In the genomic region with DNA sequence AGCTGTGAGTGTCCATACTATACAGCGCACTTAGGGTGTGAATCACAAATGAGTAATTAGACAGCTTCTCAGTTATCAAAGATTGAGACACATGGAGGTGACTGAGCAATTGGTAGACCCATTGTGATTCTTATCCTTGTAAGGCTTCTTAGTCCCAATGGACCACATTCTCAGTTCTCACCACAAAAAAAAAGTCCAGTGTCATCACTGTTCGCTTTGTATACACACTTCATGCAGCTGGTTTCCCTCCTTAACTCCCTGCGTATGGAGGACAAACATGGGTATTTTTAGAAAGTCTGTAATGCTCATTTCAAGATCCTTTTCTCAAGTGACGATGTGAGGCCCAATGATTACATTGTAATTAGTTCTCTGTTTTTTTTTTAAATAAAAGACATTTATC, we compare ENCODE assay signal across 16 mouse cellular contexts.
"Had no signal": no experiment of that assay in that cellular context is flagged by ENCODE, and none has a peak within 500 bp of the region (broad histone marks: within the 10 kb centered on the region; RNA-seq: fewer than 3 reads in every experiment).

No protein-coding gene starts in this region.

- H3K9me3 ChIP-seq: limb, embryonic 12.5 days; limb, embryonic 15.5 days; stomach, embryonic 15.5 days had no signal

- H3K4me3 ChIP-seq: limb, embryonic 12.5 days; limb, embryonic 15.5 days; stomach, embryonic 15.5 days had no signal

- H3K27ac ChIP-seq: kidney, postnatal 0 days; limb, embryonic 12.5 days; limb, embryonic 15.5 days; liver, embryonic 14.5 days; stomach, embryonic 15.5 days had no signal

- H3K4me1 ChIP-seq: limb, embryonic 12.5 days; stomach, embryonic 15.5 days had no signal

- H3K27me3 ChIP-seq: limb, embryonic 12.5 days; limb, embryonic 15.5 days; stomach, embryonic 15.5 days had no signal

- H3K36me3 ChIP-seq: limb, embryonic 12.5 days; limb, embryonic 15.5 days; stomach, embryonic 15.5 days had no signal

- H3K4me2 ChIP-seq: limb, embryonic 12.5 days; limb, embryonic 15.5 days; liver, embryonic 11.5 days; midbrain, embryonic 11.5 days; stomach, embryonic 15.5 days had no signal

- H3K9ac ChIP-seq: limb, embryonic 12.5 days; limb, embryonic 15.5 days; liver, embryonic 14.5 days; liver, postnatal 0 days; stomach, embryonic 15.5 days had no signal

- DNase-seq: kidney, adult 2 months; kidney, postnatal 25 days; left cerebral cortex, postnatal 4 days; liver, postnatal 0 days; midbrain, embryonic 14.5 days; right cerebral cortex, postnatal 14 days; right cerebral cortex, postnatal 4 days; thymus, postnatal 25 days had no signal

- ATAC-seq: intestine, postnatal 0 days; liver, postnatal 0 days had no signal
